Mouse (Mus musculus) hematopoietic multipotent progenitor cell, adult 10-12 weeks (in vitro differentiated cells): ENCODE measurements around the gene Gm10413. TPM values are rescaled to one million over a fixed set of nuclear protein-coding genes. Genes with fewer than 3 reads are reported as not detected.

Experiments
- polyA plus RNA-seq: library from polyadenylated mRNA; stranded (reverse); fragments of >175 nt; gene quantifications from 2 replicates; pipeline ENCODE4 v1.2.3, GENCODE M21; 2012; ENCODE audit warnings: low replicate concordance

Gene Gm10413
- not detected in 2 replicates for polyA plus RNA-seq

DNA sequence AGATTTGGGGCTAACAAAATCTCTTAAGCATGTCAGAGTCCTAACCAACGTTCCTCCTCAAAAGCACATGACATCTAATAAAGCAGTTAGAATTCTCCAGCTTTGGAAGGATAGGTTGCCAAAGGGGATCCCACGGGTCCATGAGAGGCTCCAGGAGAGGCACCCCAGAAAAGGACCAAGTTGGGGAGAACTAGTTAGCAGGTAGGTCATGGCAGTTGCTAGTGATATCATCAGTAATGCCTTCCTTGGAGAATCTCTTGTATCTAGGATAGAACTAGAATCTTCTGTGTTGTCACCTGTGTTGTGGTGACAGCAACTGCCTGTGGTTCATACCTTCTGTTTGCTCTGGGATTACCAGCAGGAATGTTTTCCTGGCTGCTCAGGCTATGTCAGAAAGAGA lies at the start of gene Gm10413:
Gm10413 (plus strand) TSS at position 301 of the 400 bp plus-strand sequence.

GRCm38 (mm10) chr14:3412314-3412713 lies 17.4 kb downstream of the Gm10413 start, which contains the start of gene Gm10409:
Gene Gm10409 (plus strand): TSS chr14:3412614.

GRCm38 (mm10) chr14:3427803-3428202 lies 32.9 kb downstream of the Gm10413 start, which contains the start of gene Gm3005:
Gene Gm3005 (plus strand): TSS chr14:3428103.

DNA sequence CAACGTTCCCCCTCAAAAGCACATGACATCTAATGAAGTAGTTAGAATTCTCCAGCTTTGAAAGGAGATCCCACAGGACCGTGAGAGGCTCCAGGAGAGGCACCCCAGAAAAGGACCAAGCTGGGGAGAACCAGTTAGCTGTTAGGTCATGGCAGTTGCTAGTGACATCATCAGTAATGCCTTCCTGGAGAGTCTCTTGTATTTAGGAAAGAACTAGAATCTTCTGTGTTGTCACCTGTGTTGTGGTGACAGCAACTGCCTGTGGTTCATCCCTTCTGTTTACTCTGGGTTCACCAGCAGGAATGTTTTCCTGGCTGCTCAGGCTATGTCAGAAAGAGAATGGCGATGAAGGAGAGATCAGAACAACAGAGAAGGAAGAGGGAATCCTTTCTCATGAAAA lies 54.2 kb downstream of the Gm10413 start, which contains the start of gene Gm10408:
Gm10408 (plus strand) TSS at position 301 of the 400 bp plus-strand sequence.

Other genes starting within 250 kb of the Gm10413 start
- 0.22 TPM in 1 of 2 replicates, not detected in the other for gene Gm5795, start 206.8 kb upstream of the Gm10413 start, polyA plus RNA-seq
- 0.24 and 1.2 TPM in 2 replicates for gene D830030K20Rik, start 186.6 kb upstream of the Gm10413 start, polyA plus RNA-seq
- 0.08 TPM in 1 of 2 replicates, not detected in the other for gene Gm2956, start 62.5 kb upstream of the Gm10413 start, polyA plus RNA-seq
- not detected in 2 replicates for gene Gm10409, start 17.5 kb downstream of the Gm10413 start, polyA plus RNA-seq
- not detected in 2 replicates for gene Gm3005, start 33.0 kb downstream of the Gm10413 start, polyA plus RNA-seq
- not detected in 2 replicates for gene Gm10408, start 54.3 kb downstream of the Gm10413 start, polyA plus RNA-seq
- gene Gm3012, start 239.4 kb downstream of the Gm10413 start, polyA plus RNA-seq = not detected in 2 replicates